Mouse (Mus musculus) stomach, postnatal 0 days (tissue): Measurements from ENCODE around the gene Zmiz1. TPM values are rescaled to one million over a fixed set of nuclear protein-coding genes. Genes with fewer than 3 reads are reported as not detected.
A peak's percentile ranks its signal among the peaks of the same experiment; 100 is the strongest.

Experiments used
- ATAC-seq: fragments of 200-750 bp; cut with Nextera tagmentation; 2 replicates; pipeline ENCODE4 v1.8.0; 2017; ENCODE audit not compliant: low FRiP score, low TSS enrichment
- DNase-seq: peaks from one replicate; pipeline ENCODE4 v3.0.0-alpha.2; 2016; ENCODE audit warnings: low spot score
- H3K27ac ChIP-seq: fragments of 300-500 bp; sonication (generic); replicated peaks from 2 replicates; pipeline ENCODE4 v1.5.1; 2014; ENCODE audit warnings: mild to moderate bottlenecking, control low read depth
- H3K27me3 ChIP-seq: fragments of 300-500 bp; sonication (generic); 2 replicates; pipeline ENCODE4 v1.6.1; 2014; ENCODE audit warnings: low read length; ENCODE audit not compliant: control insufficient read depth, insufficient read depth
- H3K36me3 ChIP-seq: fragments of 300-500 bp; sonication (generic); 2 replicates; pipeline ENCODE4 v1.6.1; 2014; ENCODE audit warnings: low read length, mixed read lengths; ENCODE audit not compliant: control insufficient read depth, insufficient read depth
- H3K4me1 ChIP-seq: fragments of 300-500 bp; sonication (generic); replicated peaks from 2 replicates; pipeline ENCODE4 v1.6.1; 2014; ENCODE audit warnings: antibody characterized with exemption; ENCODE audit not compliant: control insufficient read depth, insufficient read depth
- H3K4me2 ChIP-seq: fragments of 300-500 bp; sonication (generic); replicated peaks from 2 replicates; pipeline ENCODE4 v1.6.1; 2014; ENCODE audit warnings: low read depth, mild to moderate bottlenecking, control low read depth, moderate library complexity
- H3K4me3 ChIP-seq: fragments of 300-500 bp; sonication (generic); 2 replicates; pipeline ENCODE4 v1.5.1; 2014; ENCODE audit warnings: low read depth, low read length, control low read depth
- H3K9ac ChIP-seq: fragments of 300-500 bp; sonication (generic); 2 replicates; pipeline ENCODE4 v1.6.1; 2014; ENCODE audit warnings: mild to moderate bottlenecking, low read length, control low read depth, mixed read lengths
- H3K9me3 ChIP-seq: fragments of 300-500 bp; sonication (generic); 2 replicates; pipeline ENCODE4 v1.6.1; 2016; ENCODE audit warnings: low read length; ENCODE audit not compliant: control insufficient read depth
- CTCF ChIP-seq: IDR thresholded peaks from 2 replicates; pipeline ENCODE4 v1.5.1; 2016; ENCODE audit warnings: antibody characterized with exemption, low read depth, mild to moderate bottlenecking, moderate library complexity
- EP300 ChIP-seq: optimal IDR thresholded peaks from 2 replicates; pipeline ENCODE3; 2016; ENCODE audit warnings: antibody characterized with exemption
- WGBS: fragments of 180-500 bp; shearing (Covaris S2); extraction: QIAGEN DNeasy Blood & Tissue Kit; methylation state at CpG from one replicate; pipeline ENCODE4 v1.1.7; 2014; 5-methylcytosine and 5-hydroxymethylcytosine counted together
- polyA plus RNA-seq: library from polyadenylated mRNA; unstranded; fragments of >200 nt; fragmentation: Nextera tagmentation; extraction: Ambion mirVana; gene quantifications from 2 replicates; pipeline ENCODE4 v1.2.1, GENCODE M21; 2015

Zmiz1 gene
- polyA plus RNA-seq, 1 experiment from 2014 or later, result 13.0 TPM

DNA sequence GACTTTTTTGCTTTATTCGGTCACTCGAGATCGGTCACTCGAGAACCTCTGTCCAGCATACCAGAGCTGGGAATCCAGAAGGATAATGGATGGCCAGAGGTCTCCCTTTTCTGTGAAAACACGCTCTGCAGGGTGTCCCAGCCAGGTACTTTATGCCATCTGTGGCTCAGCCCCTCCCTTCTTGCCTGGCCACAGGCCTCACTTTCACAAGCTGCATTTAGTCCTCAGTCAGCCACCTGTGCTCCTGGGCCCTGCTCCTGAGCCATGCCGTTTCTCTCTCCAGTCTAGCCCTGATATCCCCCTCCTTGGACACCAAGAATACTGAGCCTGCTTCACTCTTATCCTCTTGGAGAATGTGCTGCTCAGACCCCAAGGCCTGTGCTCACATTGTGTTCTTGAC, 182.1 kb downstream of the Zmiz1 start:
- Histone ChIP-seq H3K4me1 (no peaks in the 10 kb centered on the region), H3K9me3 (no peaks in the 10 kb centered on the region), H3K4me3 (no peak overlapping the region), H3K36me3 (peaks cover 36% of the 10 kb centered on the region), H3K9ac (no peak overlapping the region), H3K4me2 (no peak overlapping the region), H3K27me3 (no peaks in the 10 kb centered on the region), H3K27ac (no peak overlapping the region)
- no peak for ATAC-seq
- 80% methylated on average over 6 of the region's 6 CpGs for WGBS
- TF ChIP-seq CTCF (no peak), EP300 (no peak)
- DNase-seq, result no peak

GRCm38 (mm10) chr14:25645717-25646116, 186.7 kb downstream of the Zmiz1 start:
- no peak overlapping the region for H3K9ac ChIP-seq
- no peak for TF ChIP-seq CTCF
- no peak for TF ChIP-seq EP300
- peaks cover 56% of the 10 kb centered on the region for H3K36me3 ChIP-seq
- ATAC-seq (no peak), DNase-seq (no peak)
- no peaks in the 10 kb centered on the region for H3K27me3 ChIP-seq
- H3K4me1 ChIP-seq, result no peaks in the 10 kb centered on the region
- no peak overlapping the region for H3K4me2 ChIP-seq
- no peaks in the 10 kb centered on the region for H3K9me3 ChIP-seq
- H3K27ac ChIP-seq, result no peak overlapping the region; the same call in 1 of the 2 replicates
- no peak overlapping the region for H3K4me3 ChIP-seq
- WGBS, result 89% methylated on average over 9 of the region's 9 CpGs

GRCm38 (mm10) chr14:25646161-25646621, 187.2 kb downstream of the Zmiz1 start:
- Histone ChIP-seq H3K4me1 (no peaks in the 10 kb centered on the region), H3K4me3 (no peak overlapping the region), H3K27ac (no peak overlapping the region; the same call in 1 of the 2 replicates), H3K9me3 (no peaks in the 10 kb centered on the region), H3K4me2 (no peak overlapping the region), H3K9ac (no peak overlapping the region), H3K36me3 (peaks cover 59% of the 10 kb centered on the region), H3K27me3 (no peaks in the 10 kb centered on the region)
- TF ChIP-seq EP300 (no peak), CTCF (peak; percentile 96)
- WGBS, result 61% methylated on average over 2 of the region's 2 CpGs
- DNase-seq (peak; percentile 68), ATAC-seq (peak; percentile 65)

DNA sequence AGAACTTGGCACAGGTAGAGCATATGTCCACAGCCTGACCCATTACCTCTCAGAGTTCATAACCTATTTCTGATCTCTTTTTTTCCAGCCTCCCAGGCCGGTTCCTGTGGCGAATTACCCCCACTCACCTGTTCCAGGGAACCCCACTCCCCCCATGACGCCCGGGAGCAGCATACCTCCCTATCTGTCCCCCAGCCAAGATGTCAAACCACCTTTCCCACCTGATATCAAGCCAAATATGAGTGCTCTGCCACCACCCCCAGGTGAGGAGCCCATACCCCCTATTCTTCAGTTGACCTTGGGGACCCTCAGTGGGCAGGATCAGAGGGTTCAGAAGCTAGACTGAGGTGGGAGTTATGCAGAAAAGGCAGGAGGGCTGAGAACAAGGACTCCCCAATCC, 192.1 kb downstream of the Zmiz1 start:
- Histone ChIP-seq H3K36me3 (peaks cover 77% of the 10 kb centered on the region), H3K27ac (no peak overlapping the region), H3K9me3 (no peaks in the 10 kb centered on the region), H3K9ac (no peak overlapping the region), H3K4me1 (no peaks in the 10 kb centered on the region), H3K4me2 (no peak overlapping the region), H3K27me3 (no peaks in the 10 kb centered on the region), H3K4me3 (no peak overlapping the region)
- 93% methylated on average over 4 of the region's 4 CpGs for WGBS
- ATAC-seq, result no peak
- no peak for DNase-seq
- TF ChIP-seq EP300, result no peak
- no peak for TF ChIP-seq CTCF

DNA sequence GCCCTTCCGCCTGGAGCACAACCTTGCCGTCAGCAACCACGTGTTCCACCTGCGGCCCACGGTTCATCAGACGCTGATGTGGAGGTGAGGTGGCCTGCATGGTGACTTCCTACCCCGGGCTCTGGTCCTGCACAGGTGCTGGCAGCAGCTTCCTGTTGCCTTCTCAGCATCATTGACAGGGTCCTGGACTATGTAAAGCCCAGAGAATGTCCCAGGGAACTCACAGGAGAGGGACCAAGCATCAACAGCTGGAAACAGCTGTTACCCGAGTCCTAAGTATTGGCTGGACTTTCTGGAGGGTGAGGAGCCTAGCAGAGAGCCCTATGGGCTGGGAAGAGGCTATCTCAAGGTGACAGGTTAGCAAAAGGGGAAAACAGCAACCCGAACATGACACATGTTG, 192.9 kb downstream of the Zmiz1 start:
- no peak for TF ChIP-seq EP300
- H3K36me3 ChIP-seq, result peaks cover 78% of the 10 kb centered on the region
- H3K27me3 ChIP-seq, result no peaks in the 10 kb centered on the region
- H3K9ac ChIP-seq, result no peak overlapping the region
- no peak overlapping the region for H3K4me3 ChIP-seq
- 79% methylated on average over 9 of the region's 9 CpGs for WGBS
- ATAC-seq (no peak), DNase-seq (no peak)
- no peaks in the 10 kb centered on the region for H3K4me1 ChIP-seq
- no peak overlapping the region for H3K27ac ChIP-seq
- H3K9me3 ChIP-seq, result no peaks in the 10 kb centered on the region
- H3K4me2 ChIP-seq, result no peak overlapping the region

DNA sequence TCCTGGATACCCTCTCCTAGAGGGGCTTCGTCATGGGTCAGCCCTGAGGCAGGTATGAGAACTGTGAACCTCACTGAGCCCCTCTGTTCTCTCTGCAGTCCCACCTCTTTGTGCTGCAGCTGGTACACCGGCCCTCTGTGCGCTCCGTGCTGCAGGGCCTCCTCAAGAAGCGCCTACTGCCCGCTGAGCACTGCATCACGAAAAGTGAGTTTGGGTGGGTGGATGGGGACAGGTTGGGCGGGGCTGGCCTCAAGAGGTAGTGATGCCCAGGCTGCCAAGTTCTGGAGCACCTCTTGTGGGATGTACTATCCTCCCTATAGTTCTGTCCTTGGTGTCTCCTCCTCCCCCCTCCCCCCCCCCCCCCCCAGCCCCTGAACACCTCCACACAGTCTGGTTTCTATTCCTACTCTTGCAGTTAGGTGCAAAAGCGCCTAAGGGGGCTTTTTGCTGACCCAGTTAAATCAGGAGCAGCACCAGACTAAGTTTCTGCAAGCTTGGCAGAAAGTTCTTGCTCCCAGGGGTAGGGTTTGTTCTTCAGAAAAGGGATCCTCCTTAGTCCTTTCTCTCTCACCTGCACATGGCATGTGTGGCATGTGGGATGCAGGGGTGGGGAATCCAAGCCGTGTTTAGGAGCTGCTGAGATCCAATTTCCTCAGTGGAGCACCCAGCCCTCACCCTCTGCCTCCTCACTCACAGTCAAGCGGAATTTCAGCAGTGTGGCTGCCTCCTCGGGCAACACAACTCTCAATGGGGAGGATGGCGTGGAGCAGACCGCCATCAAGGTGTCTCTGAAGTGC, 195.6 kb downstream of the Zmiz1 start:
- H3K27ac ChIP-seq, result no peak overlapping the region
- H3K27me3 ChIP-seq, result no peaks in the 10 kb centered on the region
- TF ChIP-seq EP300, result no peak
- TF ChIP-seq CTCF, result no peak
- no peak overlapping the region for H3K4me3 ChIP-seq
- H3K4me2 ChIP-seq, result no peak overlapping the region
- ATAC-seq (no peak), DNase-seq (no peak)
- 92% methylated on average over 14 of the region's 14 CpGs for WGBS
- H3K36me3 ChIP-seq, result peaks cover 71% of the 10 kb centered on the region
- H3K9me3 ChIP-seq, result no peaks in the 10 kb centered on the region
- H3K9ac ChIP-seq, result no peak overlapping the region
- H3K4me1 ChIP-seq, result no peaks in the 10 kb centered on the region
